Mouse (Mus musculus): ENCODE data around the gene Fancc. TPM values are rescaled to one million over a fixed set of nuclear protein-coding genes. Genes with fewer than 3 reads are reported as not detected.

Fancc gene
- polyA plus RNA-seq, 1 experiment, result 14.7 TPM

GRCm38 (mm10) chr13:63242401-63243192, 254.5 kb downstream of the Fancc start:
- TF ChIP-seq POLR2A (IDR thresholded peaks at IDR 0.05; ENCODE audit: control insufficient read depth, extremely low read depth, insufficient read depth, low read length, poor library complexity), result no peak
- no peak for TF ChIP-seq CTCF (IDR thresholded peaks at IDR 0.05; ENCODE audit: borderline replicate concordance, control insufficient read depth, extremely low read depth, insufficient read depth, low read length, poor library complexity)
- H3K27me3 ChIP-seq (ENCODE audit: control insufficient read depth, insufficient read depth, low read length), result no peaks in the 10 kb centered on the region
- H3K27ac ChIP-seq (ENCODE audit: control insufficient read depth, insufficient read depth, low read length), result peak overlapping the region; percentile 8; the same call in 1 of the 2 replicates
- WGBS, result 80% methylated on average over 10 of the region's 10 CpGs
- peaks cover 31% of the 10 kb centered on the region for H3K4me1 ChIP-seq (replicated peaks; ENCODE audit: control insufficient read depth, insufficient read depth, low read length)
- DNase-seq, result no peak
- H3K36me3 ChIP-seq (ENCODE audit: control insufficient read depth, insufficient read depth, low read length), result no peaks in the 10 kb centered on the region
- H3K4me3 ChIP-seq (ENCODE audit: control insufficient read depth, insufficient read depth, low read length), result no peak overlapping the region

- Histone ChIP-seq H3K27me3 (ENCODE audit: control insufficient read depth, insufficient read depth, low read length) (no peaks in the 10 kb centered on the region), H3K4me3 (ENCODE audit: control insufficient read depth, insufficient read depth, low read length) (peak overlapping the region; percentile 19), H3K4me1 (replicated peaks; ENCODE audit: control insufficient read depth, insufficient read depth, low read length) (peaks cover 30% of the 10 kb centered on the region), H3K36me3 (ENCODE audit: control insufficient read depth, insufficient read depth, low read length) (no peaks in the 10 kb centered on the region), H3K27ac (ENCODE audit: control insufficient read depth, insufficient read depth, low read length) (peak overlapping the region; percentile 47; the same call in 1 of the 2 replicates)
- TF ChIP-seq CTCF (IDR thresholded peaks at IDR 0.05; ENCODE audit: borderline replicate concordance, control insufficient read depth, extremely low read depth, insufficient read depth, low read length, poor library complexity) (no peak), POLR2A (IDR thresholded peaks at IDR 0.05; ENCODE audit: control insufficient read depth, extremely low read depth, insufficient read depth, low read length, poor library complexity) (no peak)
- DNase-seq, result no peak
- 53% methylated on average over 3 of the region's 3 CpGs for WGBS
Observed at GRCm38 (mm10) chr13:63241665-63242064, 255.4 kb downstream of the Fancc start.

- DNase-seq, result no peak
- H3K4me3 ChIP-seq (ENCODE audit: control insufficient read depth, insufficient read depth, low read length), result peak overlapping the region; percentile 35; the same call in 1 of the 2 replicates
- H3K27ac ChIP-seq (ENCODE audit: control insufficient read depth, insufficient read depth, low read length), result peak overlapping the region; percentile 62; the same call in 1 of the 2 replicates
- H3K27me3 ChIP-seq (ENCODE audit: control insufficient read depth, insufficient read depth, low read length), result no peaks in the 10 kb centered on the region
- H3K4me1 ChIP-seq (replicated peaks; ENCODE audit: control insufficient read depth, insufficient read depth, low read length), result peaks cover 25% of the 10 kb centered on the region
- TF ChIP-seq CTCF (IDR thresholded peaks at IDR 0.05; ENCODE audit: borderline replicate concordance, control insufficient read depth, extremely low read depth, insufficient read depth, low read length, poor library complexity), result no peak
- no peak for TF ChIP-seq POLR2A (IDR thresholded peaks at IDR 0.05; ENCODE audit: control insufficient read depth, extremely low read depth, insufficient read depth, low read length, poor library complexity)
- no peaks in the 10 kb centered on the region for H3K36me3 ChIP-seq (ENCODE audit: control insufficient read depth, insufficient read depth, low read length)
- WGBS, result 1% methylated on average over 5 of the region's 5 CpGs
Observed at GRCm38 (mm10) chr13:63240835-63241234, 256.2 kb downstream of the Fancc start.

- peak overlapping the region; percentile 92 for H3K4me3 ChIP-seq (ENCODE audit: control insufficient read depth, insufficient read depth, low read length)
- TF ChIP-seq POLR2A (IDR thresholded peaks at IDR 0.05; ENCODE audit: control insufficient read depth, extremely low read depth, insufficient read depth, low read length, poor library complexity) (peak; percentile 86), CTCF (IDR thresholded peaks at IDR 0.05; ENCODE audit: borderline replicate concordance, control insufficient read depth, extremely low read depth, insufficient read depth, low read length, poor library complexity) (no peak)
- peak; percentile 89 for DNase-seq
- H3K27ac ChIP-seq (ENCODE audit: control insufficient read depth, insufficient read depth, low read length), result peak overlapping the region; percentile 79
- under 1% methylated on average over 51 of the region's 51 CpGs for WGBS
- no peaks in the 10 kb centered on the region for H3K27me3 ChIP-seq (ENCODE audit: control insufficient read depth, insufficient read depth, low read length)
- no peaks in the 10 kb centered on the region for H3K36me3 ChIP-seq (ENCODE audit: control insufficient read depth, insufficient read depth, low read length)
- peaks cover 22% of the 10 kb centered on the region for H3K4me1 ChIP-seq (replicated peaks; ENCODE audit: control insufficient read depth, insufficient read depth, low read length)
Observed at GRCm38 (mm10) chr13:63239877-63240671, 257.0 kb downstream of the Fancc start.

GRCm38 (mm10) chr13:63239301-63239804, 257.7 kb downstream of the Fancc start:
- Histone ChIP-seq H3K27me3 (ENCODE audit: control insufficient read depth, insufficient read depth, low read length) (no peaks in the 10 kb centered on the region), H3K36me3 (ENCODE audit: control insufficient read depth, insufficient read depth, low read length) (no peaks in the 10 kb centered on the region), H3K4me1 (replicated peaks; ENCODE audit: control insufficient read depth, insufficient read depth, low read length) (peaks cover 22% of the 10 kb centered on the region), H3K4me3 (ENCODE audit: control insufficient read depth, insufficient read depth, low read length) (peak overlapping the region; percentile 36), H3K27ac (ENCODE audit: control insufficient read depth, insufficient read depth, low read length) (peak overlapping the region; percentile 36; the same call in 1 of the 2 replicates)
- DNase-seq, result no peak
- no peak for TF ChIP-seq CTCF (IDR thresholded peaks at IDR 0.05; ENCODE audit: borderline replicate concordance, control insufficient read depth, extremely low read depth, insufficient read depth, low read length, poor library complexity)
- no peak for TF ChIP-seq POLR2A (IDR thresholded peaks at IDR 0.05; ENCODE audit: control insufficient read depth, extremely low read depth, insufficient read depth, low read length, poor library complexity)
- WGBS, result 13% methylated on average over 11 of the region's 11 CpGs

- Histone ChIP-seq H3K36me3 (ENCODE audit: control insufficient read depth, insufficient read depth, low read length) (no peaks in the 10 kb centered on the region), H3K27me3 (ENCODE audit: control insufficient read depth, insufficient read depth, low read length) (no peaks in the 10 kb centered on the region), H3K4me1 (replicated peaks; ENCODE audit: control insufficient read depth, insufficient read depth, low read length) (peaks cover 18% of the 10 kb centered on the region), H3K4me3 (ENCODE audit: control insufficient read depth, insufficient read depth, low read length) (no peak overlapping the region), H3K27ac (ENCODE audit: control insufficient read depth, insufficient read depth, low read length) (no peak overlapping the region)
- no peak for DNase-seq
- 90% methylated on average over 7 of the region's 7 CpGs for WGBS
- no peak for TF ChIP-seq POLR2A (IDR thresholded peaks at IDR 0.05; ENCODE audit: control insufficient read depth, extremely low read depth, insufficient read depth, low read length, poor library complexity)
- no peak for TF ChIP-seq CTCF (IDR thresholded peaks at IDR 0.05; ENCODE audit: borderline replicate concordance, control insufficient read depth, extremely low read depth, insufficient read depth, low read length, poor library complexity)
Observed at GRCm38 (mm10) chr13:63238045-63238444, 259.0 kb downstream of the Fancc start.
